Mouse (Mus musculus) gastrocnemius, adult 2 months (tissue): ENCODE data around the gene Gns. TPM values are rescaled to one million over a fixed set of nuclear protein-coding genes. Genes with fewer than 3 reads are reported as not detected.

ENCODE experiments used
- DNase-seq: peaks from one replicate; pipeline ENCODE4 v3.0.0; 2022
- H3K27ac ChIP-seq: fragments of 200-600 bp; 2 replicates; pipeline ENCODE4 v1.8.1; 2022; ENCODE audit warnings: mild to moderate bottlenecking
- H3K4me3 ChIP-seq: fragments of 200-600 bp; 2 replicates; pipeline ENCODE4 v1.8.1; 2022; ENCODE audit warnings: mild to moderate bottlenecking, moderate library complexity
- CTCF ChIP-seq: fragments of 200-600 bp; IDR thresholded peaks from 2 replicates; pipeline ENCODE4 v1.8.1; 2022; ENCODE audit warnings: antibody characterized with exemption, mild to moderate bottlenecking, moderate library complexity
- intact Hi-C: fragments of 180-260 bp; cut with DNase I; formaldehyde crosslinking; loops from one replicate; pipeline ENCODE4 v1.15.1; 2025
- total RNA-seq, 2 experiments: library from RNA; stranded (reverse); gene quantifications; 2 replicates each; pipeline ENCODE4 v1.2.3; 2021

The Gns gene
- total RNA-seq, 2 experiments from 2014 or later = 27.3 to 34.0 TPM

GRCm38 (mm10) chr10:121429581-121429980 lies 64.7 kb downstream of the Gns start:
- Histone ChIP-seq H3K4me3 (peak overlapping the region; percentile 64), H3K27ac (peak overlapping the region; percentile 86)
- TF ChIP-seq CTCF = no peak
- DNase-seq = no peak
- intact Hi-C loops = loop anchor here (5.0 kb wide), 1 partner anchor 43 kb away; no protein-coding TSS in a partner anchor

GRCm38 (mm10) chr10:121429981-121430682 lies 65.2 kb downstream of the Gns start:
- no peak for TF ChIP-seq CTCF
- Histone ChIP-seq H3K27ac (peak overlapping the region; percentile 86), H3K4me3 (peak overlapping the region; percentile 64)
- intact Hi-C loops = loop anchor here (5.0 kb wide), 1 partner anchor 42 kb away; no protein-coding TSS in a partner anchor
- DNase-seq = peak; percentile 40

GRCm38 (mm10) chr10:121430764-121431540 lies 66.1 kb downstream of the Gns start:
- H3K4me3 ChIP-seq = peak overlapping the region; percentile 64
- intact Hi-C loops = no loop called here
- TF ChIP-seq CTCF = no peak
- DNase-seq = no peak
- H3K27ac ChIP-seq = peak overlapping the region; percentile 86

- H3K27ac ChIP-seq = peak overlapping the region; percentile 86
- intact Hi-C loops = no loop called here
- DNase-seq = no peak
- H3K4me3 ChIP-seq = peak overlapping the region; percentile 56
- TF ChIP-seq CTCF = no peak
Measured at GRCm38 (mm10) chr10:121432041-121432634, 67.2 kb downstream of the Gns start.

GRCm38 (mm10) chr10:121432635-121433280 lies 67.9 kb downstream of the Gns start:
- peak overlapping the region; percentile 86 for H3K27ac ChIP-seq
- peak; percentile 53 for DNase-seq
- TF ChIP-seq CTCF = 0 out of 2 replicates have a peak, but pooled peaks have one; percentile 13
- peak overlapping the region; percentile 56 for H3K4me3 ChIP-seq
- intact Hi-C loops = no loop called here

GRCm38 (mm10) chr10:121434441-121435103 lies 69.7 kb downstream of the Gns start:
- intact Hi-C loops = no loop called here
- Histone ChIP-seq H3K27ac (peak overlapping the region; percentile 76), H3K4me3 (no peak overlapping the region)
- no peak for DNase-seq
- no peak for TF ChIP-seq CTCF

- intact Hi-C loops = no loop called here
- DNase-seq = peak; percentile 78
- no peak for TF ChIP-seq CTCF
- Histone ChIP-seq H3K27ac (peak overlapping the region; percentile 76), H3K4me3 (peak overlapping the region; percentile 56)
Measured at GRCm38 (mm10) chr10:121435546-121436257, 70.8 kb downstream of the Gns start.

- DNase-seq = no peak
- intact Hi-C loops = no loop called here
- H3K4me3 ChIP-seq = peak overlapping the region; percentile 56
- peak overlapping the region; percentile 76 for H3K27ac ChIP-seq
- no peak for TF ChIP-seq CTCF
Measured at GRCm38 (mm10) chr10:121436258-121436645, 71.4 kb downstream of the Gns start.

GRCm38 (mm10) chr10:121436693-121437092 lies 71.8 kb downstream of the Gns start:
- intact Hi-C loops = no loop called here
- no peak overlapping the region for H3K4me3 ChIP-seq
- H3K27ac ChIP-seq = peak overlapping the region; percentile 76
- DNase-seq = no peak
- TF ChIP-seq CTCF = no peak

GRCm38 (mm10) chr10:121438109-121438508 lies 73.2 kb downstream of the Gns start:
- DNase-seq = no peak
- Histone ChIP-seq H3K27ac (peak overlapping the region; percentile 82), H3K4me3 (no peak overlapping the region)
- intact Hi-C loops = no loop called here
- TF ChIP-seq CTCF = no peak

- no peak for DNase-seq
- TF ChIP-seq CTCF = no peak
- intact Hi-C loops = no loop called here
Measured at GRCm38 (mm10) chr10:121439310-121439731, 74.4 kb downstream of the Gns start.

More at GRCm38 (mm10) chr10:121439310-121439731, 74.4 kb downstream of the Gns start:
- H3K4me3 ChIP-seq = peak overlapping the region; percentile 28
- peak overlapping the region; percentile 82 for H3K27ac ChIP-seq
